Mouse (Mus musculus): Measurements from ENCODE around the gene St3gal3. TPM values are rescaled to one million over a fixed set of nuclear protein-coding genes. Genes with fewer than 3 reads are reported as not detected.

Gene St3gal3
- polyA plus RNA-seq, 1 experiment from 2014 or later = 7.3 TPM

GRCm38 (mm10) chr4:118147547-118148316 lies 13.0 kb upstream of the St3gal3 start:
- no peak for ATAC-seq (ENCODE audit: insufficient number of reproducible peaks, low FRiP score, low TSS enrichment, low read depth)
- WGBS = 94% methylated on average over 19 of the region's 19 CpGs

GRCm38 (mm10) chr4:118147090-118147489 lies 12.4 kb upstream of the St3gal3 start:
- no peak overlapping the region for H3K4me3 ChIP-seq (ENCODE audit: low read depth, low read length)
- WGBS = 94% methylated on average over 10 of the region's 10 CpGs
- H3K4me2 ChIP-seq (ENCODE audit: low read depth, severe bottlenecking) = no peak overlapping the region
- H3K27me3 ChIP-seq (ENCODE audit: control insufficient read depth, insufficient read depth, low read length) = no peaks in the 10 kb centered on the region
- no peak overlapping the region for H3K27ac ChIP-seq (replicated peaks; ENCODE audit: low read depth, low read length)
- H3K4me1 ChIP-seq (ENCODE audit: control insufficient read depth, insufficient read depth, low read length) = no peaks in the 10 kb centered on the region
- no peak for ATAC-seq (ENCODE audit: insufficient number of reproducible peaks, low FRiP score, low TSS enrichment, low read depth)
- H3K9ac ChIP-seq (ENCODE audit: low read length) = no peak overlapping the region
- no peak for DNase-seq (ENCODE audit: low spot score)
- H3K9me3 ChIP-seq (ENCODE audit: control insufficient read depth, low read length) = no peaks in the 10 kb centered on the region
- H3K36me3 ChIP-seq (ENCODE audit: control insufficient read depth, insufficient read depth, low read length) = peaks cover 47% of the 10 kb centered on the region

More at GRCm38 (mm10) chr4:118147547-118148316, 13.0 kb upstream of the St3gal3 start:
- no peak for DNase-seq (ENCODE audit: low spot score)
- Histone ChIP-seq H3K4me3 (ENCODE audit: low read depth, low read length) (no peak overlapping the region), H3K9ac (ENCODE audit: low read length) (no peak overlapping the region), H3K4me2 (ENCODE audit: low read depth, severe bottlenecking) (no peak overlapping the region), H3K27me3 (ENCODE audit: control insufficient read depth, insufficient read depth, low read length) (no peaks in the 10 kb centered on the region), H3K9me3 (ENCODE audit: control insufficient read depth, low read length) (no peaks in the 10 kb centered on the region), H3K27ac (replicated peaks; ENCODE audit: low read depth, low read length) (no peak overlapping the region), H3K36me3 (ENCODE audit: control insufficient read depth, insufficient read depth, low read length) (peaks cover 47% of the 10 kb centered on the region), H3K4me1 (ENCODE audit: control insufficient read depth, insufficient read depth, low read length) (no peaks in the 10 kb centered on the region)

- no peak overlapping the region for H3K4me3 ChIP-seq (ENCODE audit: low read depth, low read length)
- no peak for DNase-seq (ENCODE audit: low spot score)
- H3K4me1 ChIP-seq (ENCODE audit: control insufficient read depth, insufficient read depth, low read length) = no peaks in the 10 kb centered on the region
- no peak for ATAC-seq (ENCODE audit: insufficient number of reproducible peaks, low FRiP score, low TSS enrichment, low read depth)
- no peak overlapping the region for H3K4me2 ChIP-seq (ENCODE audit: low read depth, severe bottlenecking)
- H3K36me3 ChIP-seq (ENCODE audit: control insufficient read depth, insufficient read depth, low read length) = peaks cover 48% of the 10 kb centered on the region
- H3K27me3 ChIP-seq (ENCODE audit: control insufficient read depth, insufficient read depth, low read length) = no peaks in the 10 kb centered on the region
- WGBS = 80% methylated on average over 9 of the region's 9 CpGs
- H3K9ac ChIP-seq (ENCODE audit: low read length) = no peak overlapping the region
- H3K9me3 ChIP-seq (ENCODE audit: control insufficient read depth, low read length) = no peaks in the 10 kb centered on the region
- H3K27ac ChIP-seq (replicated peaks; ENCODE audit: low read depth, low read length) = no peak overlapping the region
These were observed 9.6 kb upstream of the St3gal3 start for GRCm38 (mm10) chr4:118144324-118144723.

- H3K4me3 ChIP-seq (ENCODE audit: low read depth, low read length) = no peak overlapping the region
- no peaks in the 10 kb centered on the region for H3K9me3 ChIP-seq (ENCODE audit: control insufficient read depth, low read length)
- 94% methylated on average over 7 of the region's 7 CpGs for WGBS
- no peak for DNase-seq (ENCODE audit: low spot score)
- no peaks in the 10 kb centered on the region for H3K27me3 ChIP-seq (ENCODE audit: control insufficient read depth, insufficient read depth, low read length)
- no peak for ATAC-seq (ENCODE audit: insufficient number of reproducible peaks, low FRiP score, low TSS enrichment, low read depth)
- H3K4me1 ChIP-seq (ENCODE audit: control insufficient read depth, insufficient read depth, low read length) = no peaks in the 10 kb centered on the region
- H3K9ac ChIP-seq (ENCODE audit: low read length) = no peak overlapping the region
- no peak overlapping the region for H3K4me2 ChIP-seq (ENCODE audit: low read depth, severe bottlenecking)
- peaks cover 47% of the 10 kb centered on the region for H3K36me3 ChIP-seq (ENCODE audit: control insufficient read depth, insufficient read depth, low read length)
- H3K27ac ChIP-seq (replicated peaks; ENCODE audit: low read depth, low read length) = no peak overlapping the region
These were observed 9.0 kb upstream of the St3gal3 start for GRCm38 (mm10) chr4:118143679-118144078.

- no peak overlapping the region for H3K27ac ChIP-seq (replicated peaks; ENCODE audit: low read depth, low read length)
- H3K27me3 ChIP-seq (ENCODE audit: control insufficient read depth, insufficient read depth, low read length) = no peaks in the 10 kb centered on the region
- no peak overlapping the region for H3K4me2 ChIP-seq (ENCODE audit: low read depth, severe bottlenecking)
- no peak overlapping the region for H3K9ac ChIP-seq (ENCODE audit: low read length)
- WGBS = 92% methylated on average over 5 of the region's 5 CpGs
- H3K4me3 ChIP-seq (ENCODE audit: low read depth, low read length) = no peak overlapping the region
- ATAC-seq (ENCODE audit: insufficient number of reproducible peaks, low FRiP score, low TSS enrichment, low read depth) (no peak), DNase-seq (ENCODE audit: low spot score) (no peak)
- no peaks in the 10 kb centered on the region for H3K4me1 ChIP-seq (ENCODE audit: control insufficient read depth, insufficient read depth, low read length)
- H3K9me3 ChIP-seq (ENCODE audit: control insufficient read depth, low read length) = no peaks in the 10 kb centered on the region
- H3K36me3 ChIP-seq (ENCODE audit: control insufficient read depth, insufficient read depth, low read length) = peaks cover 45% of the 10 kb centered on the region
These were observed 6.8 kb upstream of the St3gal3 start for GRCm38 (mm10) chr4:118141511-118141910.

GRCm38 (mm10) chr4:118138891-118139290 lies 4.2 kb upstream of the St3gal3 start:
- DNase-seq (ENCODE audit: low spot score) (no peak), ATAC-seq (ENCODE audit: insufficient number of reproducible peaks, low FRiP score, low TSS enrichment, low read depth) (no peak)
- Histone ChIP-seq H3K27me3 (ENCODE audit: control insufficient read depth, insufficient read depth, low read length) (no peaks in the 10 kb centered on the region), H3K4me3 (ENCODE audit: low read depth, low read length) (no peak overlapping the region), H3K27ac (replicated peaks; ENCODE audit: low read depth, low read length) (no peak overlapping the region), H3K9ac (ENCODE audit: low read length) (no peak overlapping the region), H3K9me3 (ENCODE audit: control insufficient read depth, low read length) (no peaks in the 10 kb centered on the region), H3K4me1 (ENCODE audit: control insufficient read depth, insufficient read depth, low read length) (0 out of 2 replicates have a peak, but pooled peaks cover 2% of the 10 kb centered on the region), H3K4me2 (ENCODE audit: low read depth, severe bottlenecking) (no peak overlapping the region), H3K36me3 (ENCODE audit: control insufficient read depth, insufficient read depth, low read length) (peaks cover 32% of the 10 kb centered on the region)
- 94% methylated on average over 5 of the region's 5 CpGs for WGBS

- Histone ChIP-seq H3K36me3 (ENCODE audit: control insufficient read depth, insufficient read depth, low read length) (peaks cover 27% of the 10 kb centered on the region), H3K27ac (replicated peaks; ENCODE audit: low read depth, low read length) (no peak overlapping the region), H3K9ac (ENCODE audit: low read length) (no peak overlapping the region), H3K4me3 (ENCODE audit: low read depth, low read length) (no peak overlapping the region), H3K9me3 (ENCODE audit: control insufficient read depth, low read length) (no peaks in the 10 kb centered on the region), H3K4me1 (ENCODE audit: control insufficient read depth, insufficient read depth, low read length) (0 out of 2 replicates have a peak, but pooled peaks cover 2% of the 10 kb centered on the region), H3K27me3 (ENCODE audit: control insufficient read depth, insufficient read depth, low read length) (no peaks in the 10 kb centered on the region), H3K4me2 (ENCODE audit: low read depth, severe bottlenecking) (no peak overlapping the region)
- no peak for ATAC-seq (ENCODE audit: insufficient number of reproducible peaks, low FRiP score, low TSS enrichment, low read depth)
- no peak for DNase-seq (ENCODE audit: low spot score)
- 91% methylated on average over 16 of the region's 16 CpGs for WGBS
These were observed 3.1 kb upstream of the St3gal3 start for GRCm38 (mm10) chr4:118137857-118138256.

- H3K27ac ChIP-seq (replicated peaks; ENCODE audit: low read depth, low read length) = no peak overlapping the region
- H3K9me3 ChIP-seq (ENCODE audit: control insufficient read depth, low read length) = no peaks in the 10 kb centered on the region
- no peaks in the 10 kb centered on the region for H3K27me3 ChIP-seq (ENCODE audit: control insufficient read depth, insufficient read depth, low read length)
- H3K4me1 ChIP-seq (ENCODE audit: control insufficient read depth, insufficient read depth, low read length) = 0 out of 2 replicates have a peak, but pooled peaks cover 2% of the 10 kb centered on the region
- WGBS = 93% methylated on average over 10 of the region's 10 CpGs
- H3K4me3 ChIP-seq (ENCODE audit: low read depth, low read length) = no peak overlapping the region
- H3K4me2 ChIP-seq (ENCODE audit: low read depth, severe bottlenecking) = no peak overlapping the region
- H3K9ac ChIP-seq (ENCODE audit: low read length) = no peak overlapping the region
- no peak for DNase-seq (ENCODE audit: low spot score)
- peaks cover 25% of the 10 kb centered on the region for H3K36me3 ChIP-seq (ENCODE audit: control insufficient read depth, insufficient read depth, low read length)
- ATAC-seq (ENCODE audit: insufficient number of reproducible peaks, low FRiP score, low TSS enrichment, low read depth) = no peak
These were observed 2.6 kb upstream of the St3gal3 start for GRCm38 (mm10) chr4:118137311-118137710.
